Mouse (Mus musculus) liver, postnatal 0 days (tissue): ENCODE results near the gene Folr2. TPM values are rescaled to one million over a fixed set of nuclear protein-coding genes. Genes with fewer than 3 reads are reported as not detected.

ENCODE experiments used
- ATAC-seq: fragments of 200-750 bp; cut with Nextera tagmentation; 2 replicates; pipeline ENCODE4 v1.8.0; 2017; ENCODE audit warnings: mild to moderate bottlenecking, moderate library complexity
- DNase-seq: peaks from one replicate; pipeline ENCODE4 v3.0.0-alpha.2; 2016
- H3K27ac ChIP-seq: fragments of 300-500 bp; sonication (generic); 2 replicates; pipeline ENCODE4 v1.5.1; 2014; ENCODE audit warnings: antibody characterized with exemption, moderate library complexity, mild to moderate bottlenecking, low read depth
- H3K27me3 ChIP-seq: fragments of 300-500 bp; sonication (generic); 2 replicates; pipeline ENCODE4 v1.6.1; 2014; ENCODE audit warnings: low read length, control low read depth, mixed read lengths; ENCODE audit not compliant: insufficient read depth
- H3K36me3 ChIP-seq: fragments of 300-500 bp; sonication (generic); replicated peaks from 2 replicates; pipeline ENCODE4 v1.6.1; 2014; ENCODE audit warnings: mild to moderate bottlenecking, control low read depth, low read length, moderate library complexity, mixed read lengths; ENCODE audit not compliant: insufficient read depth
- H3K4me1 ChIP-seq: fragments of 300-500 bp; sonication (generic); 2 replicates; pipeline ENCODE4 v1.6.1; 2014; ENCODE audit warnings: antibody characterized with exemption, mild to moderate bottlenecking, control low read depth; ENCODE audit not compliant: insufficient read depth
- H3K4me2 ChIP-seq: fragments of 300-500 bp; sonication (generic); 2 replicates; pipeline ENCODE4 v1.6.1; 2014; ENCODE audit warnings: low read depth, mild to moderate bottlenecking, low read length, moderate library complexity, mixed read lengths
- H3K4me3 ChIP-seq: fragments of 300-500 bp; sonication (generic); 2 replicates; pipeline ENCODE4 v1.5.1; 2014; ENCODE audit warnings: low read depth, low read length
- H3K9ac ChIP-seq: fragments of 300-500 bp; sonication (generic); replicated peaks from 2 replicates; pipeline ENCODE4 v1.6.1; 2014; ENCODE audit warnings: mild to moderate bottlenecking, moderate library complexity
- H3K9me3 ChIP-seq: fragments of 300-500 bp; sonication (generic); 2 replicates; pipeline ENCODE4 v1.6.1; 2016; ENCODE audit warnings: mild to moderate bottlenecking, control low read depth, low read length, mixed read lengths
- CTCF ChIP-seq: sonication (generic); IDR thresholded peaks from 2 replicates; pipeline ENCODE4 v1.5.1; 2016; ENCODE audit warnings: antibody characterized with exemption, low read depth
- EP300 ChIP-seq: IDR thresholded peaks from 2 replicates; pipeline ENCODE4 v1.6.1; 2016; ENCODE audit warnings: antibody characterized with exemption, low read depth, mild to moderate bottlenecking
- WGBS: fragments of 180-500 bp; shearing (Covaris S2); extraction: QIAGEN DNeasy Blood & Tissue Kit; methylation state at CpG from one replicate; pipeline ENCODE4 v1.1.7; 2014; ENCODE audit not compliant: insufficient replicate concordance; 5-methylcytosine and 5-hydroxymethylcytosine counted together
- polyA plus RNA-seq: library from polyadenylated mRNA; unstranded; fragments of >200 nt; fragmentation: Nextera tagmentation; extraction: Ambion mirVana; gene quantifications from 2 replicates; pipeline ENCODE4 v1.2.1, GENCODE M21; 2015

The Folr2 gene
- polyA plus RNA-seq, 1 experiment from 2014 or later = 9.0 TPM

DNA sequence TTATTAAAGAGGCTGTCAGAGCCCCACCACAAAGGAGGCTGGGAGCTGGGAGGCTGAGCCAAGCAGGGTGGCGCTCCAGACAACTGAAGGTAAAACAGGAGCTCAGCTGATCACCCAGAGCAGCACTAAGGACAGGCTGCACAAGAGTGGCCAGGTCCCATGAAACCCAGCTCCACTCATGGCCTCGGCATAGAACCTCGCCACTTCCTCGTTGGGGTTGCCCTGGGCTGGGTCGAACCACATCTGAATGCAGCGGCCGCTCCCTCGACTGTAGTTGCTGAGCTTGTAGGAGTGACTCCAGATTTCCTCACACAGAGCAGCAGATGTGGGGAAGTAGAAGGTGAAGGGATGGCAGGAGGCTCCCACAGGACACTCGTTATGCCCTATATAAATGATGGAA, 1.4 kb upstream of the Folr2 start:
- Histone ChIP-seq H3K4me2 (no peak overlapping the region), H3K4me1 (no peaks in the 10 kb centered on the region), H3K4me3 (no peak overlapping the region), H3K9ac (no peak overlapping the region), H3K9me3 (no peaks in the 10 kb centered on the region), H3K27me3 (no peaks in the 10 kb centered on the region), H3K27ac (no peak overlapping the region), H3K36me3 (no peaks in the 10 kb centered on the region)
- TF ChIP-seq CTCF (no peak), EP300 (no peak)
- ATAC-seq (no peak), DNase-seq (no peak)
- 59% methylated on average over 9 of the region's 9 CpGs for WGBS

DNA sequence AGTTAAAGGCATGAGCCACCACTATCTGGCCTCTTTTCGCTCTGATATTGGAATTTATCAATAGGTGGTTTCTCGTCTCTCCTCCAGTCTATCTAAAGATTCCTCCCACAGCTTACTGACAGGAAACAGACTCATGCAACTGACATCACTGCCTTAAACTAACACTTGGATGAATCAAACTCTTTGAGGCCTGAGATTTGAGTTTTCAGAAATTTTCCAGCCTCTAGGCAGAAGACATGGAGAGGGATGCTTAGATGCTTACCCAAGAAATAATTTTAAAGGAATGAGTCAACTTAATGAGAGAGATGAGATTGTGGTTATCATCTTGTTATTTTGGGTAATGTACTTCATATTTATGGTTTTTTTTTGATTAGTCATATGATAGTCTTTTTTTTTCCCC, 3.2 kb downstream of the Folr2 start:
- no peak overlapping the region for H3K27ac ChIP-seq
- TF ChIP-seq EP300 = no peak
- no peak for TF ChIP-seq CTCF
- H3K9ac ChIP-seq = no peak overlapping the region
- H3K36me3 ChIP-seq = no peaks in the 10 kb centered on the region
- 0 out of 2 replicates have a peak, but pooled peaks cover 2% of the 10 kb centered on the region for H3K4me1 ChIP-seq
- WGBS = 54% methylated on average over 2 of the region's 2 CpGs
- no peak overlapping the region for H3K4me2 ChIP-seq
- ATAC-seq (no peak), DNase-seq (no peak)
- H3K27me3 ChIP-seq = no peaks in the 10 kb centered on the region
- H3K9me3 ChIP-seq = no peaks in the 10 kb centered on the region
- H3K4me3 ChIP-seq = no peak overlapping the region

DNA sequence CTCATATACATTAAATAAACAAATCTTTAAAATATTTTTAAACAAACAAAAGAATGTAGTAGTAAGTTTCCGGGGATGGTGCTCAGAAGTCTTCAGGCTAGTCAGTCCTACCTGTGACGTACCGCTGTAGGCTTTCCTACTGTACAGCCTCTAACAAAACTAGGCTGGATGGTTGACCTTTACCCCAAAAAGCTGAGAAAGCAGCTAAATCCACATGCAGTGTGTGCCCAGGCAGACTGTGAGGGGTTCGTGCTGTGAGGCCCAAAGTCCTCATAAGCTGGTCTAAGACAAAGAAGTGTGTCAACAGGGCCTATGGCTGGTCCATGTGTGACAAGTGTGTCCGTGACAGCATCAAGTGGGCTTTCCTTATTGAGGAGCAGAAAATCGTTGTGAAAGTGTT, 4.1 kb downstream of the Folr2 start:
- H3K27me3 ChIP-seq = no peaks in the 10 kb centered on the region
- ATAC-seq = 0 out of 2 replicates have a peak, but pooled peaks have one; percentile 45
- WGBS = 76% methylated on average over 6 of the region's 6 CpGs

DNA sequence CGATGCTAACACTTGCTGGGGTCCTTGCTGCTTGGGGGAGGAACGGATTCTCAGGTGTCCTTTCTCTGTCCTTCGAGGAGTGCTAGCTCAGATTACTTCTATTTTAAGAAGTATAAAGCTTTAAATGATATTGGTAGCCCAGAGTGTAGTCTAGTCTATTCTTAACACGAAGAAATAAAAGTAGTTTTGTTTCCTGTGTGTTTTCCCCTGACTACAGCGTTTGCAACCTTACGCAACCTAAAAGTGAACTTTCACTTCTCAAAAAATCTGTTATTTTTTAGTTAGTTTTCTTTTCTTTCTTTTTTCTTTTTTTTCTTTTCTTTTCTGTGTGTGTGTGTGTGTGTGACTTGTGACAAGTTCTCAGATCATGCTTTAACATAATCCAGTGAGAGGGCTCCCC, 5.3 kb downstream of the Folr2 start:
- Histone ChIP-seq H3K36me3 (no peaks in the 10 kb centered on the region), H3K4me2 (no peak overlapping the region), H3K4me3 (no peak overlapping the region), H3K9me3 (no peaks in the 10 kb centered on the region), H3K4me1 (0 out of 2 replicates have a peak, but pooled peaks cover 2% of the 10 kb centered on the region), H3K9ac (no peak overlapping the region), H3K27ac (no peak overlapping the region), H3K27me3 (no peaks in the 10 kb centered on the region)
- TF ChIP-seq CTCF (no peak), EP300 (no peak)
- ATAC-seq (no peak), DNase-seq (no peak)
- 53% methylated on average over 6 of the region's 6 CpGs for WGBS

More for the DNA sequence above, 4.1 kb downstream of the Folr2 start:
- no peaks in the 10 kb centered on the region for H3K9me3 ChIP-seq
- no peak overlapping the region for H3K27ac ChIP-seq
- no peak overlapping the region for H3K9ac ChIP-seq
- TF ChIP-seq EP300 (no peak), CTCF (no peak)
- no peaks in the 10 kb centered on the region for H3K36me3 ChIP-seq
- no peak for DNase-seq
- 0 out of 2 replicates have a peak, but pooled peaks cover 2% of the 10 kb centered on the region for H3K4me1 ChIP-seq
- H3K4me3 ChIP-seq = no peak overlapping the region
- no peak overlapping the region for H3K4me2 ChIP-seq

DNA sequence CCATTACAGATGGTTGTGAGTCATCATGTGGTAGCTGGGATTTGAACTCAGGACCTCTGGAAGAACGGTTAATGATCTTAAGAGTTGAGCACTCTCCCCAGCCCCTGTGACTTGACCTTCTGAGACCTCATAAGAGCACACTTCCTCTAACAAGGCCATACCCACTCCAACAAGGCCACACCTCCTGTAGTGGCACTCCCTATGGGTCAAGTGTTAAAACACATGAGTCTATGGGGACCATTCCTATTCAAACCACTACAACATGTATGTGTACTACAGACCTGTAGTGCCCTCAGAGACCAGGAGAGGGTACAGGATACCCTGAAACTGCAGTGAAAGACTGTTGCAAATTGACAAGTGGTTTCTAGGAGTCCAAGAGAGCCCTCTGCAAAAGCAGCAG, 9.1 kb downstream of the Folr2 start:
- Histone ChIP-seq H3K27ac (no peak overlapping the region), H3K9ac (no peak overlapping the region), H3K27me3 (no peaks in the 10 kb centered on the region), H3K9me3 (no peaks in the 10 kb centered on the region), H3K36me3 (no peaks in the 10 kb centered on the region), H3K4me3 (no peak overlapping the region), H3K4me1 (0 out of 2 replicates have a peak, but pooled peaks cover 2% of the 10 kb centered on the region), H3K4me2 (no peak overlapping the region)
- TF ChIP-seq EP300 (no peak), CTCF (peak; percentile 12; the same call in 1 of the 2 replicates)
- ATAC-seq (no peak), DNase-seq (no peak)
- WGBS = 85% methylated on average over 1 of the region's 1 CpGs

DNA sequence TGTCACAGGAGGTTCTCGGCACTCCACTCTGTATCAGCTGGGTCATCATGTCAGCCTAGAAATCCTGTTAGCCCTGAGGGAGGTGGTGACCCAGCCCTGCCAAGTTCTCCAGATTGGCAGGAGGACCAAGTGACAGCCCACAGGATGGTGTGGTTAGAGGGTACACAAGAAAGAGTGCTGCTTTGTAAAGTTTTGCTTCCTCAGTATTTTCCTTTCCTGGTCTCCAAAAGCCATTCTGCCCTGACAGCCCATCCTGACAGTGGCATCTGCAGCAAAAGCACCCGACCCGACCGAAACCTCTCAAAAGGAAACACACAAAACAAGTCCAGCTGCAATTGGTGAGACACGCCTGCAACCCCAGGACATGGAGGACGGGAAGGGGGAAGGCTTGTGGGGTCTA, 12.8 kb downstream of the Folr2 start:
- no peak for ATAC-seq
- no peak overlapping the region for H3K4me2 ChIP-seq
- 49% methylated on average over 6 of the region's 6 CpGs for WGBS
- TF ChIP-seq EP300 = no peak
- TF ChIP-seq CTCF = no peak
- H3K27me3 ChIP-seq = no peaks in the 10 kb centered on the region; the same call in 1 of the 2 replicates
- DNase-seq = no peak
- no peak overlapping the region for H3K9ac ChIP-seq
- H3K4me3 ChIP-seq = no peak overlapping the region
- H3K27ac ChIP-seq = no peak overlapping the region
- no peaks in the 10 kb centered on the region for H3K36me3 ChIP-seq
- no peaks in the 10 kb centered on the region for H3K9me3 ChIP-seq
- H3K4me1 ChIP-seq = no peaks in the 10 kb centered on the region
